Mouse (Mus musculus): Measurements from ENCODE around the gene Gm21750.
"Not testable (repeated sequence)": the region's sequence is repeated elsewhere in the genome, so short reads cannot be mapped to it uniquely, and the experiment has no call there.

The Gm21750 gene

DNA sequence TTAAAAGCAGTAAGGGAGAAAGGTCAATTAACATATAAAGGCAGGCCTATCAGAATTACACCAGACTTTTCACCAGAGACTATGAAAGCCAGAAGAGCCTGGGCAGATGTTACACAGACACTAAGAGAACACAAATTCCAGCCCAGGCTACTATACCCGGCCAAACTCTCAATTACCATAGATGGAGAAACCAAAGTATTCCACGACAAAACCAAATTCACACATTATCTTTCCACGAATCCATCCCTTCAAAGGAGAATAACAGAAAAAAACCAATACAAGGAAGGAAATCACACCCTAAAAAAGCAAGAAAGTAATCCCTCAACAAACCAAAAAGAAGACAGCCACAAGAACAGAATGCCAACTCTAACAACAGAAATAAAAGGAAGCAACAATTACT lies at the start of gene Gm21750:
Gene Gm21750 (plus strand): TSS at position 301 of the 400 bp plus-strand sequence.
- DNase-seq (ENCODE audit: low spot score), result not testable (repeated sequence)

DNA sequence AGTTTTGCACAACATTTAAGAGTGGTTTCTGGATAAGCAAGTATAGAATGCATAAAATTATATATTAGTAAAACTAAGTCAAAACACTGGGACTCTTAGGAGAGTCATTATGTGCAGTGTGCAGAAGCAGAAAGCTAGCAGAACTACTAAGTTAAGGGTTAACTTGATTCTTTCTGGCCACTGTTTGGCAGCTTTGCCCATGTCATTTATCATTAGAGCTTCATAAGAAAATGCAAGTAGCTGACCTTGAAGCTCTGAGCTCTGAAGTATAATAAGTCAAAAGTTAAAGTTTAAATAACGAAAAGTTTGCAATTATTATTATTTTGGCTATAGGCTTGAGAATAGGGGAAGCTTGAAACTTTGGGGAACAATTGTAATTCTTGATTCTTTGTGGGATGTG lies 46.1 kb upstream of the Gm21750 start:
- DNase-seq (ENCODE audit: low spot score), result not testable (repeated sequence)

DNA sequence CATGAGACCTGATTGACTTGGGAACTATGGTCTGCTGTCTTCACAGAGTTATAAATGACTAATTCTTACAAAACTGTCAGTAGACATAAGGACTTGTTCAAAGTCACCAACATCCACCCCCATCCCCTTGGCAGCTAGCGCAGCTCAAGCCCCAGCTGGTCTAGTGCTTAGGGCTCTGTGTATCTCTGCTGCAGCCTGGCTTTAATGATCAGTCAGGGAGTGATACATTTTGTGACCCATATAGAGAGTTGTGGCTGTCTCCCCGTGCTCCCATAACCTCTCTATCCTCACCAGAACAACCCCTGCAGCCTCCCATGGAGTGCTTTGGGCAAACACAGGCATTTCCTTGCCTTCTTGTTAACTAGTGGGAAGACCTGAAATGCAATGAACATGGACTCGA lies 40.1 kb upstream of the Gm21750 start:
- no peak for DNase-seq (ENCODE audit: low spot score)

DNA sequence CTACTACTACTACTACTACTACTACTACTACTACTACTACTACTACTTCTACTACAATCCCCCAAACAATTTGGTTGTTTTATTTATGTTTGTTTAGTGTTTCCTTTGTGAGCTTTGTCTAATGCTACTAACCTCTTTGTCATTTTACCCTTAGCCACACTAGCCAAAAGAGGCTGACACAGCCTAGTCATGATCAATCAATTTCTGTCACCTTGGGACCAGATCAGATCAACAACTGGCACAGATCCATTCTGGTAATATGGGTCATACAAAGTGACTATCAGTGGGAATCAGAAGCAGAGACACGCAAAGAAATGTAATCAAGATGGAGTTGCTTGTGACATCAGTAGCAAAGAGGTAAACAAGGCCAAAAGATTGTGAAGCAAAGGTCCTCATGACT lies 38.0 kb upstream of the Gm21750 start:
- no peak for DNase-seq (ENCODE audit: low spot score)

DNA sequence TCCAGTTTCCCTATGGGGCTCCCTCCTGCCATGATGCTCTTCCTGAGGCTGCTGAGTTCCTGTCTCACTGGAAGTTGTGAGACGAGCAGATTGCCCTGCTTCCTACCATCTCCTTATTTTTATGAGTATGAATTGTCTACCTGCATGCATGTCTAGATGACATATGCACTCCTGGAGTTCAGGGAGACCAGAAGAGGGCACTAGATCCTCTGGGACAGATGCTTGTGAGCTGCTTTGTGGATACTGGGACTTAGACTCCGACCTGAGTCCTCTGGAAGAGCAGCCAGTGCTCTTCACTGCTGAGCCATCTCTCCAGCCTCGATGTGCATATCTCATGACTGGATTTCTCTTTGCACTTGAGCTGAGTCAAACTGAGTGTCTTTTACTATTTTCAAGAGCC lies 35.6 kb upstream of the Gm21750 start:
- DNase-seq (ENCODE audit: low spot score), result no peak

DNA sequence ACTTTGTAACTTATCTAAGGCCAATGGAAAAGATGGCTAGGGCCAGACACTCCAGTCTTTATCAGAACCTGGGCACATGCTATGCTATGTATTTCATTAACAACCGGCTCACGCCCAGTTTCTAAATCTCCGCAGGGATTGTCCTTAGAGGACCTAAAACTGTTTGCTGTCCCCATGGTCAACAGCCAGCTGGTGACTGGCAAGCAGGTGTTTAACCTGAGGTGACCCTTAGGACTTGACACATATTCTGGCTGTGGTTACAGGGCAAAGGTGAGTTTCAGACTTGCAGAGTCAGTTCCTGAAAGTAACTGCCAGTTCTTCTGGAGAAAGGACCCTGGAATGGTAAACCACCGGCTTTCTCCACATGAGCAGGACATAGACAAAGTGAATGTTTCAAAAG lies 29.5 kb upstream of the Gm21750 start:
- DNase-seq (ENCODE audit: low spot score), result no peak

DNA sequence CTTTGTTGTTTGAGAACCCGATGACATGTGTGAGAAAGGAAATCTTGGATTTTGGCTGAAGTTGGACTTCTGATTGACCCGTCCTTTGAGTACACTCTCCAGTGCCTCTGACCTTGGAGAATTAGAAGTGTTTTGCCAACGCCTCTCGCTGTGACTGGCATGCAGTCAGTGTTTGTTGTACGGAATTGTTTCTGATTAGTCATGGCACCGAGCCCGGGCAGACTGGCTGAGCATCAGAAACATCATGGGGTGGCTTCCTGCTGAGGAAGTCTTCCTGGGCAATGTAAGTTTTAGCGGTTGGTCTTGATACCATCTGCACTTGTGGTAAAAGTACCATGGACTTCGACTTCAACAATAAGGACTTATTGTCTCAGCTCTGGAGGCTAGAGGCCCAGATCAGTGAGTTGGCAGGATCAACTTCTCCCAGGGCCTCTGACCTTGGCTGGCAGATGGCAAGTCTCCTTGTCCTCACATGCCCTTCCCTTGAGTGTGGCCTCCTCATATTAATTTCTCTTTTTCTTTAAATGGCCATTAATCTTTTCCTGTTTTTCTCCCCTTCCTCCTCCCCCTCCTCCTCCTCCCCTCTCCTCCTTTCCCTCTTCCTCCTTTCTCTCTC lies 28.3 kb upstream of the Gm21750 start:
- DNase-seq (ENCODE audit: low spot score), result no peak

DNA sequence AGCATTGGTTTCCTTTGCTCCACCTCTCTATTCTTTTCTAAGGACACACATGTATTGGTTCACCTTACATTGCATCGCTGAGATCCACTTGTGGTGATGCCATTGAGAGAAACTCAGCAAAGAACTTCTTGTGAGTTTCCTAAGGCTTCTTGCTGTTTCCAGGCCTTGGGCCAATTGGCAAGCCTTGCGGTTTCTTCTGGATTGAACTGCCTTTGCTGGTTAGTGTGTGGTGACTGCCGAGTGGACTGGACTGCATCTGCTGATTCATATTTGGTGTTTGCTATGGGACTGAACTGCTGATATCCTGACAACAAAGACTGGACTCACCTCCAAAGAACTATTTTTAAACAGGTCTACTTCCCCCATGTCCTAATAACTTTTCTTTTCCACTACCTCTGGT lies 26.7 kb upstream of the Gm21750 start:
- no peak for DNase-seq (ENCODE audit: low spot score)

DNA sequence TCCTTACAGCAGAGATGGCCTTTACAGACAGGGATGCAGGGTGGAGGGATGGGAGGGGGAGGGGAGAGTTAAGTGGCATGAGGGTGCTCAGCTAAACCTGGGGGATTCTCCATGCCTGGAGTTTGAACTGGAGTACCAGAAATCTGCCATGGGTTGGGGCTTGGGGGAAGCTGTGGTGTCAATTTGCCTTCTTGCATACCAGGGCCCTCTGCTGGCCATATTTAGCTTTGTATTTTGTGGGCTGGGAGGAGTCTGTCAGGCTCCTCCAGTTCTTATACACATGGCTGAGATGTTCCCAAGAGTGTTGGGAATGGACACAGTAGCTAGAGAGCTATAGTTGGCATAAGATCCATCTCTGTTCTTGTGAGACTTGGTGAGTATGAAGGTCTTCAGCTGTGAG lies 23.6 kb upstream of the Gm21750 start:
- DNase-seq (ENCODE audit: low spot score), result no peak

DNA sequence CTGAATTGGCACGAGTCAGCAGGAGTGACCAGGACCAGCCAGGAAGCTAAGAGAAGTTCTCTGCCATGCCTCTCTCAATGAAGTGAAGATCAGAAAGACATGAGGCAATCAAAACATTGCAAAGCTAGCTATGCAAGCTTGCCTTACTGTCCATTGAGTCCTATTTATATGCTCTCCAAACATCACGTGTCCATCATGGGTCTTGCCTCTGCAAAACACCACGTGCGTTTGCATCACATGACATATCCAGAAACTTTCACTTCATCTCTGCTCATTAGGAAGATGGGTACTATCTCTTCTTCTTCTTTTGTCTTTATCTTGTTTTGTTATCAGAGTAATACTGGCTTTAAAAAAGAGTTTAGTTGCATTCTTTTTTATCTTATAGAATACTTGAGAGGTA lies 10.8 kb upstream of the Gm21750 start:
- no peak for DNase-seq (ENCODE audit: low spot score)

DNA sequence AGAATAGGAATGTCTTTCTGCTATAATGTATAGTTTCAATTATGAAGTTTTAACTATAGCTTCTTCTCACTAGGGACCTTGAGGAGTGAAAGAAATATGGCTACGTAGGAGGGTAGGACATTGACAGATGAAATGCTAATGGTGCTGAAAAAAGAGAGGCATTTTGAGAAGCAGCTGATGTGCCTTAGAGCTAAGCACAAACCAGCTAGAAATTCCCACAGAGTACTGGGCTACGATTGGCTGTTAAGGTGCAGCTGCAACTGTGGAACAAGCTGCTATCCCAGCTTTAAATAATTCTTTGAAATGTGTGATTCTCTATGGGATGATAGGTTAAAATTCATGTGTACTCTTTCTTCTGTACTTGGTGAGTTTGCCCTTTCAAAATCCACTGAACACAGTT lies 9.1 kb downstream of the Gm21750 start:
- DNase-seq (ENCODE audit: low spot score), result no peak

DNA sequence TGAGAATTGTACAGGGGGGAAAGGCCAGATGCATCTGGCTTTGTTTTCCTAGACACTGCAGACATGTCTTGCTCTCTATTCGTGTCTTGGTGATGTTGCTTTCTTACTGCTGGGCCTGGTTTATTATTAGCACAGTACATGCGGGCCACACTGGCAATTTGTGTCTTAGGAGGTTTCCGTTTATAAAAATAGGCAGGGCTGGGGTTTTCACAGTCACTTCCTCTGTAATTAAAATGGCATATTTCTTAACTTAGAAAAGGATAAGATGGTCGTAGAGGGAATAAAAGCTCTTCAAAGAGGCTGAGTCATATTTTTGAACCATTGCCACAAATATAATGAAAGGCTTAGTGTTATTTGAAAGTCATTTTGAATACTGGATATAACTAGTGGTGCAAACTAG lies 26.7 kb downstream of the Gm21750 start:
- no peak for DNase-seq (ENCODE audit: low spot score)

DNA sequence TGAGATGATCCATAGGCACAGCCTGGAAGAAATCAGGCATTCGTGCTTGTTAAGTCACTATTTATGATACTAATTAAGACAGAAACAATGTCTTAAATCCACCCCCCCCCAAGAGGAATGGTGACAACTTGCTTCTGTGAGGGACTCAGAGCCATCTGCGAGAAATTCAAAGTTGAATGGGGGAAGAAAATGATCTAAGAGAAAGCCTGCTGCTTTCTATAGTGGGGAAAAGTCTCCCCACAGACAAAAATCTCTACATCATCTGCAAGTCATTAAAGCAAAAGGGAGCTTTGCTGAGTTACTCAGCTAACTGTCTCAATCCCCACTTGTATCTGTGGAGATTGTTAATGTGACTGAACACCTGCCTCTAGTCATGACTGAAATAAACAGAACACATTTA lies 27.4 kb downstream of the Gm21750 start:
- DNase-seq (ENCODE audit: low spot score), result no peak

DNA sequence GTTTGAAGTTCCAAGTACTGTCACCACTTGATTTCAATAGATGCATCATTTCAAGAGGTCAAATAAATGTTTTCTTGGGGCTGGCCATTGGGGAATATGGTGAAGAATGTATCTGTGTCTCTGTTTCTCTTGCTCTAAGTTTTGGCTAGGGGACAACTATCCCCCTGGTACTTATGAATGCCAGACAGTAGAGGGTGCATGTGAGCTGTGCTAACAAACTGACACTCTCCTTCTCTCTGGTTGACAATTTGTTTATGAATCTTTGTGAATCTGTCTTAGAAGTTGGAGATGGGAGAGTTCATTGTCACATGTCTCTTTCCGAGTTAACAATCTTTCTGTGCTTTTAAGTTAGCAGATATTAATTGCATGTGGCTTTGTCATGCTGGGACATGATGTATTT lies 39.2 kb downstream of the Gm21750 start:
- DNase-seq (ENCODE audit: low spot score), result peak; percentile 1

DNA sequence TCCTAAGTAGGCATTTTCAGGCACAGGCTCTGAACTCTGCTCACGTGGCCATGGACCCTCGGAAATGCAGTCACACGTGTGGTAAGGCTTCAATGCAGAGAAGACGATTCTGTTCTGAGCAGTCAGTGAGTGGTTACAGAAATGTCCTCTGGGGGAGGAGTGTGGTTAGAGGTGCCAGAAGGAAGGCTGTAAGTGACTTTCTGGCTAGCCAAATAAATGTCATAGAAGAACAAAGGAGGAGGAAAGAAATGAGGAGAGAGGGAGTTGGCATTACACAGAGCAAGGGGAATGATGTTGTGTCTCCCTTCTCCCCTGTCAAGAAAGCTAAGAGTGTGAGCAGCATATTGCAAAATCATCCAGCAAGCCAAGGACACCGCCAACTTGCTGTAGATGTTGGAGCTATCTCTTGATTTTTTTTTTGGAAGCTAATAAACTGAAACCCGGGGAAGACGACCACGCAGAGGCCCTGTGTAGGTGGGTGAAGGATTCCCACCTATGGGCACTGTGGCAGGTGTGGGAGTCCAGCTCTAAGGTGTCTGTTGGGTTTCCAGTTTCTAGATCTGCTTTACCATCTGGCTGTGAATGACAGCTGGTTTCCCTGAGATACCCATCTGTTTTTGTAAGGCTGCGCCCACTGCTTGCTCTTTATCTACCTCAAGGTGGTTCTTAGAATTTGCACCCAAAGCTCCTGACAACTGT lies 48.5 kb downstream of the Gm21750 start:
- DNase-seq (ENCODE audit: low spot score), result no peak
